Mouse (Mus musculus): ENCODE results near the gene Csnk2a1. TPM values are rescaled to one million over a fixed set of nuclear protein-coding genes. Genes with fewer than 3 reads are reported as not detected.
"Not testable (repeated sequence)": the region's sequence is repeated elsewhere in the genome, so short reads cannot be mapped to it uniquely, and the experiment has no call there.

The Csnk2a1 gene
- polyA plus RNA-seq, 1 experiment from 2014 or later, result 51.5 TPM

DNA sequence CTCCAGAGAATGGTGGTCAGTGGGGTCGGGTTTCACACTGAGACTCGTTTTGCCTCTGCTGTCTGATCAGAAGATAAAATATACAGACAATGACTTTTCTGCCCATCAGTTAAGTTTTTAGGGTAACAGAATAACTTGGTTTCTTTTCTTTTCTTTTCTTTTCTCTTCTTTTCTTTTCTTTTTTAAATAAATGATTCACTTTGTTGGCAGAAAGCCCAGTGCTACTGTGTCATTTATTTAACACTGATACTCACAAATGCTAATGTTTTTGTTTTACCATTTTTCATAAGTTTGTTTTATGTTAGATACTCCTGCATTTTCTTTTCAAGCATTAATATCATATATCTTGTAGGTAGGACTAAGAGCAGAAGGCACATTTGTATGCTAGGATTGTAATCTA, 13.9 kb downstream of the Csnk2a1 start:
- Histone ChIP-seq H3K9ac (no peak overlapping the region), H3K27me3 (no peaks in the 10 kb centered on the region), H3K4me3 (replicated peaks) (no peak overlapping the region), H3K36me3 (peaks cover 46% of the 10 kb centered on the region), H3K4me1 (replicated peaks) (no peaks in the 10 kb centered on the region), H3K4me2 (no peak overlapping the region), H3K27ac (no peak overlapping the region), H3K9me3 (replicated peaks) (no peaks in the 10 kb centered on the region)
- DNase-seq (no peak), ATAC-seq (ENCODE audit: low read depth) (no peak)
- 39% methylated on average over 2 of the region's 2 CpGs for WGBS (ENCODE audit: insufficient replicate concordance)

GRCm38 (mm10) chr2:152247213-152247612, 20.6 kb downstream of the Csnk2a1 start:
- H3K4me3 ChIP-seq (replicated peaks), result no peak overlapping the region
- H3K9ac ChIP-seq, result no peak overlapping the region
- H3K4me2 ChIP-seq, result no peak overlapping the region
- no peak for ATAC-seq (ENCODE audit: low read depth)
- 0 out of 2 replicates have a peak, but pooled peaks cover 3% of the 10 kb centered on the region for H3K4me1 ChIP-seq (replicated peaks)
- no peak overlapping the region for H3K27ac ChIP-seq
- no peaks in the 10 kb centered on the region for H3K9me3 ChIP-seq (replicated peaks)
- no peaks in the 10 kb centered on the region for H3K27me3 ChIP-seq
- WGBS (ENCODE audit: insufficient replicate concordance), result 82% methylated on average over 1 of the region's 1 CpGs
- peaks cover 31% of the 10 kb centered on the region for H3K36me3 ChIP-seq
- no peak for DNase-seq

DNA sequence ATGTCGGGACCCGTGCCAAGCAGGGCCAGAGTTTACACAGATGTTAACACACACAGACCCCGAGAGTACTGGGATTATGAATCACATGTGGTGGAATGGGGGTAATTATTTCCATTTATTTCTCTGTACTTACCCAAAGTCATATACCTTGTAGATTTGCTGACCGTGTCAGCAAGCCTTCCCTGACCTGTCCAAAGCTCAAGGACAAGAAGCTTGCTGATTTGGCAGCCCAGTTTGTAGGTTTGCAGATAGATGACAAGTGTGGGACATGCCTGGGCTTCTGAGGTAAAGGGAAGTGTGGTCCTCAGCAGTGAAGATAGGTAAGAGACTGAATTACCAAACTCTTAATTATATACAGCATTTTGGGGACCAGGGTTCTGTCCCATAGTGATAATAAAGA, 23.9 kb downstream of the Csnk2a1 start:
- 69% methylated on average over 4 of the region's 4 CpGs for WGBS (ENCODE audit: insufficient replicate concordance)
- Histone ChIP-seq H3K4me2 (no peak overlapping the region), H3K9ac (no peak overlapping the region), H3K4me3 (replicated peaks) (no peak overlapping the region), H3K36me3 (peaks cover 45% of the 10 kb centered on the region), H3K4me1 (replicated peaks) (0 out of 2 replicates have a peak, but pooled peaks cover 3% of the 10 kb centered on the region), H3K27ac (no peak overlapping the region), H3K27me3 (no peaks in the 10 kb centered on the region), H3K9me3 (replicated peaks) (no peaks in the 10 kb centered on the region)
- DNase-seq (no peak), ATAC-seq (ENCODE audit: low read depth) (no peak)

DNA sequence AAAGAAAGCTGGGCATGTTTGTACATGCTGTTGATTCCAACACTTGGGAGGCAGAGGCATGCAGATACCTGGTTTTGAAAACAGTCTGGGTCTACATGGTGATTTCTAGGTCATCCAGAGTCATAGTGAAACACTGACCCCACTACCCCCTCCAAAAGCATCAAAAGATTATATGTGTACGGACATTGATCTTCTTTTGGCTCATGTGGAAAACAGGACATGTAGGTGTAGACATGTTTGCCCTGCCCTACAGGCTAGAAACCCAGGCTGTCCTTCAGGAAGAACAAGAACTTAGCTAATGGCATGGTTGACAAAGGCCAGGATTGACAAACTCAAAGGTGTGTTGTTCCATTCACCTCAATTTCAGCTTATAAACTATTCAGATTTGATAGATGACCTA, 33.1 kb downstream of the Csnk2a1 start:
- 87% methylated on average over 1 of the region's 1 CpGs for WGBS (ENCODE audit: insufficient replicate concordance)
- no peak for ATAC-seq (ENCODE audit: low read depth)

DNA sequence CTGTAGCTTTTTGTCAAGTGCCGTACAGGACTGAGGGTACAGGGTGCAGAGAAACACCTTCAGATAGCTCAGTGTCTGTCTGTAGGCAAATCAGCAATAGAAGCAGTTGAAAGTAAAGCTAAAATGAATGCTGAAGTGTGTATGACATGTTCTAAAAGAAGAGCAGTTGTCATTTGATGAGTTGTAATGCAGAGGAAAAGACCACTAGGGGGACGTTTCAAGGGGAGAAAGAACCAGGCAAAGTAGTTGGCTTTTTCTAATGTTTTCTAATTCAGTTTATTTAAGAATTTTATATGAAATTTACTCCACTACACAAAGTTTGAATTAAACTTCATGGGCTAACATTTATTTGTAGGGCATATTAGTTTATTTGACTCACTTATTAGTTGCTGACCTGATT, 47.0 kb downstream of the Csnk2a1 start:
- Histone ChIP-seq H3K4me2 (no peak overlapping the region), H3K9ac (no peak overlapping the region), H3K9me3 (replicated peaks) (no peaks in the 10 kb centered on the region), H3K4me3 (replicated peaks) (no peak overlapping the region), H3K27me3 (no peaks in the 10 kb centered on the region), H3K36me3 (peaks cover 82% of the 10 kb centered on the region), H3K4me1 (replicated peaks) (no peaks in the 10 kb centered on the region), H3K27ac (no peak overlapping the region)
- ATAC-seq (ENCODE audit: low read depth) (no peak), DNase-seq (no peak)
- WGBS (ENCODE audit: insufficient replicate concordance), result 82% methylated on average over 2 of the region's 2 CpGs

More for the DNA sequence above, 33.1 kb downstream of the Csnk2a1 start:
- H3K4me2 ChIP-seq, result no peak overlapping the region
- peaks cover 80% of the 10 kb centered on the region for H3K36me3 ChIP-seq
- no peaks in the 10 kb centered on the region for H3K27me3 ChIP-seq
- H3K9me3 ChIP-seq (replicated peaks), result no peaks in the 10 kb centered on the region
- no peak for DNase-seq
- no peak overlapping the region for H3K27ac ChIP-seq
- H3K4me1 ChIP-seq (replicated peaks), result no peaks in the 10 kb centered on the region
- no peak overlapping the region for H3K9ac ChIP-seq
- no peak overlapping the region for H3K4me3 ChIP-seq (replicated peaks)

GRCm38 (mm10) chr2:152281407-152281806, 54.8 kb downstream of the Csnk2a1 start:
- DNase-seq (no peak), ATAC-seq (ENCODE audit: low read depth) (no peak)
- H3K9me3 ChIP-seq (replicated peaks), result no peaks in the 10 kb centered on the region
- H3K36me3 ChIP-seq, result peaks cover 81% of the 10 kb centered on the region
- no peak overlapping the region for H3K4me2 ChIP-seq
- H3K9ac ChIP-seq, result no peak overlapping the region
- no peaks in the 10 kb centered on the region for H3K4me1 ChIP-seq (replicated peaks)
- no peak overlapping the region for H3K27ac ChIP-seq
- 87% methylated on average over 3 of the region's 3 CpGs for WGBS (ENCODE audit: insufficient replicate concordance)
- no peaks in the 10 kb centered on the region for H3K27me3 ChIP-seq
- no peak overlapping the region for H3K4me3 ChIP-seq (replicated peaks)

- ATAC-seq (ENCODE audit: low read depth) (no peak), DNase-seq (no peak)
- H3K27me3 ChIP-seq, result no peaks in the 10 kb centered on the region
- H3K9me3 ChIP-seq (replicated peaks), result no peaks in the 10 kb centered on the region
- H3K4me2 ChIP-seq, result no peak overlapping the region
- no peak overlapping the region for H3K4me3 ChIP-seq (replicated peaks)
- H3K9ac ChIP-seq, result no peak overlapping the region
- H3K27ac ChIP-seq, result no peak overlapping the region
- H3K36me3 ChIP-seq, result peaks cover 39% of the 10 kb centered on the region
- WGBS (ENCODE audit: insufficient replicate concordance), result 80% methylated on average over 5 of the region's 5 CpGs
- H3K4me1 ChIP-seq (replicated peaks), result no peaks in the 10 kb centered on the region
Observed at GRCm38 (mm10) chr2:152287560-152287959, 60.9 kb downstream of the Csnk2a1 start.

DNA sequence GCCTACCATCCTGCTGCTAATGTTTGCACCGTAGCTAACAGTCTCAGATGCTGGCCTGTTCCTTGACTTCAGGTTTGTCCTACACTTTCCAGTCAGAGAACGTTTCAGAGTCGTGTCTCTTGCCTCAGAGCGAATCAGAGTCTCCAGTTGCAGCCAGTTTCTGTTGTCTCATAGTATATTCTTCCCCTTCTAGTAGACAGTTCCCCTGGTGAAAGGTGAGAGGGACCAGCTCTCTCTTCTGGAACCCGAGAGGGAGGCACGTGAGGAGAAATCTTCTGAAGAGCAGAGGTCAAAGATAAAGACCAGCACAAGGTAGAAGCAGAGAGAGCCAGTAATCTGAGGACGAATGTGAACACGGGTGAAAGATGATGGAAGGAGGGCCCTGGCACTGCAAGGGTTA, 61.4 kb downstream of the Csnk2a1 start:
- Histone ChIP-seq H3K9me3 (replicated peaks) (no peaks in the 10 kb centered on the region), H3K27me3 (no peaks in the 10 kb centered on the region), H3K27ac (no peak overlapping the region), H3K4me2 (no peak overlapping the region), H3K9ac (no peak overlapping the region), H3K4me1 (replicated peaks) (peaks cover 1% of the 10 kb centered on the region), H3K4me3 (replicated peaks) (no peak overlapping the region), H3K36me3 (peaks cover 35% of the 10 kb centered on the region)
- 72% methylated on average over 8 of the region's 8 CpGs for WGBS (ENCODE audit: insufficient replicate concordance)
- DNase-seq (no peak), ATAC-seq (ENCODE audit: low read depth) (no peak)

GRCm38 (mm10) chr2:152289623-152290022, 63.0 kb downstream of the Csnk2a1 start:
- WGBS (ENCODE audit: insufficient replicate concordance), result 63% methylated on average over 2 of the region's 2 CpGs
- peaks cover 19% of the 10 kb centered on the region for H3K36me3 ChIP-seq
- H3K4me1 ChIP-seq (replicated peaks); ATAC-seq (ENCODE audit: low read depth); H3K27me3 ChIP-seq; DNase-seq; H3K27ac ChIP-seq; H3K9ac ChIP-seq; H3K4me3 ChIP-seq (replicated peaks); H3K9me3 ChIP-seq (replicated peaks); H3K4me2 ChIP-seq: not testable (repeated sequence)

DNA sequence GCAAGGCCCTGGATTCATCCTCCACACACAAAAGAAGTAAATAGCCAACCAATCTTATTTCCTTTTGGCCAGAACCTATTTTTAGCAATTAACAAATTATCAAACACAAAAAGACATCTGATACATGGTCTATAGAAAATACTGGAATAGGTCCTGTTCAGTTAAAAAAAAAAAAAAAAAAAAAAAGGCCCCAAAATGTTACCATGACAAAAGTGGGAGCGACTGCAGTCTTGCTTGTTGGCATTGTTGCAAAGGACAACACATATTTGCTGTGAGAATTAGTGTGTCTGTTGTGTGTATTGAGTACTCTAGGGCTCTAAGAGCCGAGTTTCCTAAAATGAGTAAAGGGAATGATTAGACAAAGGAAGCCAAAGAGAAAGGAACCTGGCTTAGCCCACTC, 65.8 kb downstream of the Csnk2a1 start:
- 72% methylated on average over 2 of the region's 2 CpGs for WGBS (ENCODE audit: insufficient replicate concordance)
- ATAC-seq (ENCODE audit: low read depth), result no peak
- Histone ChIP-seq H3K9me3 (replicated peaks) (no peaks in the 10 kb centered on the region), H3K4me1 (replicated peaks) (peaks cover 34% of the 10 kb centered on the region), H3K4me2 (no peak overlapping the region), H3K4me3 (replicated peaks) (no peak overlapping the region), H3K36me3 (0 out of 2 replicates have a peak, but pooled peaks cover 1% of the 10 kb centered on the region), H3K27me3 (no peaks in the 10 kb centered on the region), H3K9ac (no peak overlapping the region), H3K27ac (no peak overlapping the region)
- no peak for DNase-seq

DNA sequence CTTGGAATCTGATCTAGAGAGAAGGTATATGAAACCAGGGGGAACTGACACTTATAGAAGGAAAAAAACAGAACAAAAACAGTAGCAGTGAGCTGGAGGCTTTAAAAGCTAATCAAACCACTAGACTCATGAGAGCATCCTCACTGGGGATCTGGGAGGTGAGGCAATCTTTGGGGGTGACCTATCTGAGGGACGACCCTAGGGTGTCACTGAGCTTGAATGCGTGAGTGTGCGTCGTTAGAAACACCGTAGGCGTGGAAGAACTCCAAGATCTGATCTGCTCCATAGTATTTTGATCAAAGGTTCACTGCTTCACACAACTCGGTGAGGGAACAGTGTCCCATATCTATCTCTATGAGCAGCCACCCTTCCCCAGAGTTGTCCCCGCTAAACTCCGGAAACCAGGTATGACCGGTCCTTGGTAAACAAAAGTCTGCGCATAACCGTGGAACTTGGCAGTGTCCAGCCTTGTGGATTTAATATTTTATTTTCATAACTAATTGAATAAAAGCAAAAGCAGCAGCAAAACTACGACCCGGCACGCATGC, 66.6 kb downstream of the Csnk2a1 start:
- DNase-seq, result no peak
- 0 out of 2 replicates have a peak, but pooled peaks cover 3% of the 10 kb centered on the region for H3K36me3 ChIP-seq
- H3K4me2 ChIP-seq, result peak overlapping the region; percentile 85
- H3K9ac ChIP-seq, result peak overlapping the region; percentile 93
- no peaks in the 10 kb centered on the region for H3K27me3 ChIP-seq
- ATAC-seq (ENCODE audit: low read depth), result peak; percentile 58
- WGBS (ENCODE audit: insufficient replicate concordance), result 1% methylated on average over 15 of the region's 15 CpGs
- no peak overlapping the region for H3K27ac ChIP-seq
- H3K4me3 ChIP-seq (replicated peaks), result peak overlapping the region; percentile 91
- H3K4me1 ChIP-seq (replicated peaks), result peaks cover 35% of the 10 kb centered on the region
- H3K9me3 ChIP-seq (replicated peaks), result no peaks in the 10 kb centered on the region

DNA sequence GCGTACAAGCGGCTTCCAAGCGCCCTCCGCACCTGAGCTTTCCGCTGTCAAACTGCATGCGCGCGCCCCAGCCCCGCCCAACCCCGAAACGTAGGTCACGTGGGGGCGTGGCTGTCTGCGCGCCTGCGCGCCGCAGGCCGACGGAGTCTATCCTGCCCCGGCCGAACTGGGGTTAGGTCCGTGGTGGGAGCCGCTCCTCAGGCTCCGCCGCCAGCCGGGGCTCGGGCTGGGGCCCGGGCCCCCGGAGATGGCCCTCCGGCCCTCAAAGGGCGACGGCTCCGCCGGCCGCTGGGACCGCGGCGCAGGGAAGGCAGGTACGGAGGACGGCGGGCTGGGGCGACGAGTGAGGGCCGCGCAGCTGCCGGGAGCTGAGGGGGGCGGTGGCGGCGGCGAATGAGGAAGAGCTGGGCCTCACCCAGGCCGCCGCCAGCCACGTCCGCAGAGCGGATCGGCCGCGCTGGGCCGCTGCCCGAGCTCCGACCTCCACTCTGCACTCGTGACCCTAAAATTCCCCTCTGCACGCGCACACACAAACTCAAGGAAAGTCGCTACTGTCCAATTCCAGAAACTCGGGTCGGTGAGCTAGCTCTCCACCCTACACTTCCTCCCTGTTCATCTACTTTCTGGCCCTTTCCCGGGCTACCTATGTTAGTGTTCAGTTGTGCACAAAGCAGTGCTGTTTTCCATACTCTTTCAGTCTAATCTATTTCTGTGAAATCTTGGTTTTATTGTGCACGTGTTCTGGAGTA, 67.3 kb downstream of the Csnk2a1 start, which contains the start of gene Tbc1d20:
Gene Tbc1d20, plus strand, starts transcription at position 102 of the 749 bp plus-strand sequence.
- DNase-seq (peak; percentile 88), ATAC-seq (ENCODE audit: low read depth) (peak; percentile 98)
- Histone ChIP-seq H3K4me1 (replicated peaks) (peaks cover 40% of the 10 kb centered on the region), H3K4me2 (peak within 1 kb of the TSS; percentile 85), H3K27ac (peak within 1 kb of the TSS; percentile 83), H3K36me3 (0 out of 2 replicates have a peak, but pooled peaks cover 3% of the 10 kb centered on the region), H3K27me3 (no peaks in the 10 kb centered on the region), H3K4me3 (replicated peaks) (peak within 1 kb of the TSS; percentile 91), H3K9ac (peak within 1 kb of the TSS; percentile 93), H3K9me3 (replicated peaks) (no peaks in the 10 kb centered on the region)
- under 1% methylated on average over 69 of the region's 70 CpGs for WGBS (ENCODE audit: insufficient replicate concordance)
